Mouse (Mus musculus) forebrain, embryonic 13.5 days (tissue): ENCODE data around the gene Iqgap2. TPM values are rescaled to one million over a fixed set of nuclear protein-coding genes. Genes with fewer than 3 reads are reported as not detected.

Source experiments
- ATAC-seq: fragments of 200-750 bp; cut with Nextera tagmentation; 2 replicates; pipeline ENCODE4 v1.8.0; 2017
- H3K27ac ChIP-seq: fragments of 300-500 bp; sonication (generic); 2 replicates; pipeline ENCODE4 v1.5.1; 2015; ENCODE audit warnings: inconsistent platforms, mild to moderate bottlenecking, moderate library complexity
- H3K27me3 ChIP-seq: fragments of 300-500 bp; sonication (generic); 2 replicates; pipeline ENCODE4 v1.6.1; 2015; ENCODE audit warnings: mild to moderate bottlenecking, inconsistent platforms
- H3K36me3 ChIP-seq: fragments of 300-500 bp; sonication (generic); 2 replicates; pipeline ENCODE4 v1.6.1; 2015; ENCODE audit warnings: mild to moderate bottlenecking, inconsistent platforms; ENCODE audit not compliant: poor library complexity, severe bottlenecking
- H3K4me1 ChIP-seq: fragments of 300-500 bp; sonication (generic); 2 replicates; pipeline ENCODE4 v1.6.1; 2015; ENCODE audit warnings: inconsistent platforms
- H3K4me2 ChIP-seq: fragments of 300-500 bp; sonication (generic); 2 replicates; pipeline ENCODE4 v1.6.1; 2015; ENCODE audit warnings: inconsistent platforms, mild to moderate bottlenecking, moderate library complexity
- H3K4me3 ChIP-seq: fragments of 300-500 bp; sonication (generic); 2 replicates; pipeline ENCODE4 v1.5.1; 2015; ENCODE audit warnings: mild to moderate bottlenecking, inconsistent platforms
- H3K9ac ChIP-seq: fragments of 300-500 bp; sonication (generic); 2 replicates; pipeline ENCODE4 v1.6.1; 2015; ENCODE audit warnings: mild to moderate bottlenecking, inconsistent platforms
- H3K9me3 ChIP-seq: fragments of 300-500 bp; sonication (generic); replicated peaks from 2 replicates; pipeline ENCODE4 v1.6.1; 2016; ENCODE audit warnings: inconsistent platforms
- WGBS: fragments of 180-500 bp; shearing (Covaris S2); methylation state at CpG from one replicate; pipeline ENCODE4 v1.1.7; 2015; 5-methylcytosine and 5-hydroxymethylcytosine counted together
- polyA plus RNA-seq: library from polyadenylated mRNA; unstranded; fragments of >200 nt; fragmentation: Nextera tagmentation; extraction: Ambion mirVana; gene quantifications from 2 replicates; pipeline ENCODE4 v1.2.1, GENCODE M21; 2015

Gene Iqgap2
- polyA plus RNA-seq, 1 experiment from 2014 or later, result 9.1 TPM

DNA sequence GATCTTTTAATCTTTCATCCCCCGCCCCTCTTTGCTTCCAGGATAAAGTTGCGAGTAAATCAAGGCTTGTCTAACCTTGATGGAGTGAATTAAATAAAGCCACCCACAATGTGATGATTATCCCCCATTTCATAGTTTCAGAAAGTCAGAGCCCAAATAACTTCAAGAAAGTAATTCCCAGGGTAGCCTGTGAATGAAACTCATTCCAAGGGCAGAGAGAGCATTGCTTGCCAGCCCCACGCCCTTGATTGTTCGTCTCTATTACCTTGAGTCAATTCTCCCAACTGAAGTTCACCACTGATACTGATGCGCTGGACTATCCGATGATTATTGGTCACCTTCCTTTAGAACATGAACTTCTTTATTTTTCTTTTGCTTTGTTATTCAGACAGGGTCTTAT is 4.8 kb upstream of the Iqgap2 start:
- no peak overlapping the region for H3K4me3 ChIP-seq
- ATAC-seq, result no peak
- no peaks in the 10 kb centered on the region for H3K9me3 ChIP-seq
- H3K4me1 ChIP-seq, result peaks cover 8% of the 10 kb centered on the region
- no peaks in the 10 kb centered on the region for H3K36me3 ChIP-seq
- WGBS, result 89% methylated on average over 6 of the region's 6 CpGs
- no peak overlapping the region for H3K9ac ChIP-seq
- no peak overlapping the region for H3K4me2 ChIP-seq
- H3K27me3 ChIP-seq, result no peaks in the 10 kb centered on the region
- H3K27ac ChIP-seq, result no peak overlapping the region

- Histone ChIP-seq H3K9me3 (no peaks in the 10 kb centered on the region), H3K4me2 (peak overlapping the region; percentile 97; the same call in 1 of the 2 replicates), H3K27ac (no peak overlapping the region), H3K4me1 (peaks cover 22% of the 10 kb centered on the region), H3K9ac (no peak overlapping the region), H3K4me3 (no peak overlapping the region), H3K27me3 (0 out of 2 replicates have a peak, but pooled peaks cover 2% of the 10 kb centered on the region), H3K36me3 (no peaks in the 10 kb centered on the region)
- 90% methylated on average over 4 of the region's 4 CpGs for WGBS
- no peak for ATAC-seq
Measured at GRCm38 (mm10) chr13:95893166-95893565, 1.4 kb upstream of the Iqgap2 start.

- 15% methylated on average over 12 of the region's 12 CpGs for WGBS
- ATAC-seq, result no peak
- 0 out of 2 replicates have a peak overlapping the region, but pooled peaks have one; percentile 48 for H3K27ac ChIP-seq
Measured at GRCm38 (mm10) chr13:95892611-95893145, 956 bp upstream of the Iqgap2 start.

GRCm38 (mm10) chr13:95891926-95892610 is 346 bp upstream of the Iqgap2 start:
- peak overlapping the region; percentile 48 for H3K27ac ChIP-seq
- ATAC-seq, result peak; percentile 86
- 0 out of 2 replicates have a peak, but pooled peaks cover 2% of the 10 kb centered on the region for H3K27me3 ChIP-seq
- H3K9me3 ChIP-seq, result no peaks in the 10 kb centered on the region
- H3K4me2 ChIP-seq, result peak overlapping the region; percentile 97
- peak overlapping the region; percentile 83 for H3K4me3 ChIP-seq
- no peaks in the 10 kb centered on the region for H3K36me3 ChIP-seq
- under 1% methylated on average over 35 of the region's 52 CpGs for WGBS
- H3K9ac ChIP-seq, result peak overlapping the region; percentile 88
- peaks cover 26% of the 10 kb centered on the region for H3K4me1 ChIP-seq

More at GRCm38 (mm10) chr13:95892611-95893145, 956 bp upstream of the Iqgap2 start:
- H3K36me3 ChIP-seq, result no peaks in the 10 kb centered on the region
- H3K4me3 ChIP-seq, result peak overlapping the region; percentile 83
- H3K27me3 ChIP-seq, result 0 out of 2 replicates have a peak, but pooled peaks cover 2% of the 10 kb centered on the region
- no peaks in the 10 kb centered on the region for H3K9me3 ChIP-seq
- H3K4me2 ChIP-seq, result peak overlapping the region; percentile 97
- peaks cover 22% of the 10 kb centered on the region for H3K4me1 ChIP-seq
- H3K9ac ChIP-seq, result peak overlapping the region; percentile 88

DNA sequence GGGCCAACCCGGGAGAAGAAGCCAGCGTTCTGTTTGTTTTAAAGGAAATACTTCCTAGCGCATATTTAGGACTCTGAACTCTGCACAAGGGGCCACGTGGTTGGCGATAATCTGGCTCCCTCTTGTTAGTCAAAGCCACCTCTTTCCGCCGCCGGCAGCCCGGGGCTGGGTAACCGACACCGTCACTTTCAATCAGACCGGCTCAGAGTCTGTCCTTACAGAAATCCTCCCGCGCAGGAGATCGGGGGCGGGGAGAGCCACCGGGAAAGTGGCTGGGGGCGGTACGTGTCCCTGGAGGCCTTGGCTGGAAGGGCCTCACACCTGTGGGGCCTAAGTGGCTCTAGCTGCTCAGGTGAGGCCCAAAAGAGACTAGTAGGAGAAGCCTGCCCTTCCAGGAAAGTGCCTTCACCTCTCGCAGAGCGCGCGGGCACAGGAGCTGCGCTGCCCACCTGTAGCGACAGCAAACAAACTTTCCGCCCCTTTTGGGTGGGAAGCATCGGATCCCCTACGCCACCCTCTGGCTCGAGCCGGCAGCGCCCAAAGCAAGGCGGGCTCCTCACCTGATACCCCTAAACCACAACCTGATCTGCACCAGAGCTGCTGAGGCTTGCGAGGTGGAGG is 761 bp downstream of the Iqgap2 start:
- 0% methylated on average over 33 of the region's 33 CpGs for WGBS
- no peaks in the 10 kb centered on the region for H3K9me3 ChIP-seq
- H3K4me3 ChIP-seq, result peak overlapping the region; percentile 83
- peak overlapping the region; percentile 97 for H3K4me2 ChIP-seq
- H3K36me3 ChIP-seq, result no peaks in the 10 kb centered on the region
- 0 out of 2 replicates have a peak, but pooled peaks cover 2% of the 10 kb centered on the region for H3K27me3 ChIP-seq
- H3K4me1 ChIP-seq, result peaks cover 37% of the 10 kb centered on the region
- ATAC-seq, result peak; percentile 41
- peak overlapping the region; percentile 6 for H3K27ac ChIP-seq
- H3K9ac ChIP-seq, result peak overlapping the region; percentile 88

DNA sequence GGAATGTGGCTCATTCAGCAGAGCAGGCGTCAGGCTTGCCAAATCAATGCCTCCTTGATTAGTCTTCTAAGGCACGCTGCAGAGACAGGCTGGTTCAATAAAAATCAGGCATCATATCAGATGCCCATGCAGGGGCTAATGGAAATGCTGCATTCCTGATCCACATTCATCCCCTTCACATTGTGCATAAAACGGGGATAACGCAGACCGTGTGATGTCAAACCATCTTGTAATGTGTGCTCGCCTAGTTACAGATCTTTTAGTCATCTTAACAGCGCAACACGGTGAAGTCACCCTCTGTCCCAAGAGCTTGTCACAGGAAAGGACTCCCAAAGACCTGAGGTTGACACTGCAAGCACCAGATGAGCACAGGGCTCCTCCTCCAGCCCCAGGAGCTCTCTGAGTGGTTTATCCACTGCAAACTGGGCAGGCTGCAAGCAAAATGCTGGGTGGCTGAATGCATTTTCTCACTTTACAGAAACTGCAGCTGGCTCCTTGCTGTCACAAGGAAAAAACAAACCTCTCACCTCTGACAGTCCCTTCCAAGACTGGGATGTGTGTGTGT is 1.7 kb downstream of the Iqgap2 start:
- Histone ChIP-seq H3K4me1 (peaks cover 38% of the 10 kb centered on the region), H3K9ac (peak overlapping the region; percentile 26; the same call in 1 of the 2 replicates), H3K36me3 (no peaks in the 10 kb centered on the region), H3K9me3 (no peaks in the 10 kb centered on the region), H3K27ac (no peak overlapping the region), H3K4me3 (peak overlapping the region; percentile 83), H3K4me2 (peak overlapping the region; percentile 97), H3K27me3 (0 out of 2 replicates have a peak, but pooled peaks cover 2% of the 10 kb centered on the region)
- ATAC-seq, result no peak
- WGBS, result 20% methylated on average over 8 of the region's 8 CpGs

DNA sequence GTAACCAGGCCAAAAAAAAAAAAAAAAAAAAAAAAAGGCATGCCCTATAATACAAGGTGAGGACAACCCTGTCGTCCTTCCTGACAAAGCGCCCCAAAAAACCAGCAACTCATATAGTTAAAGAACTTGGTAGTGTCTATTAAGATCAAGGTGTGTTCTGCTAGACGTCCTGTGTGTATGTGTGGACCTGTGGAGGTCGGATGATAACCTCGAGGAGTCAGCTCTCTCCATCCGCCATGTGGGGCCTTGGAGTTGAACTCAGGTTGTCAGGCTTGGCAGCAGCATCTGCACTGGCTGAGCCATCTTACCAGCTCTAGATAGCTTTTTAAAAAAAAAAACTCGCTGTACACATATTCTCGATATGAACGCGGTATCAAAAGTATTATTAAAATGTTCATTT is 2.4 kb downstream of the Iqgap2 start:
- Histone ChIP-seq H3K9me3 (no peaks in the 10 kb centered on the region), H3K4me2 (no peak overlapping the region), H3K27me3 (0 out of 2 replicates have a peak, but pooled peaks cover 2% of the 10 kb centered on the region), H3K4me3 (no peak overlapping the region), H3K9ac (no peak overlapping the region), H3K27ac (no peak overlapping the region), H3K4me1 (peaks cover 38% of the 10 kb centered on the region), H3K36me3 (no peaks in the 10 kb centered on the region)
- WGBS, result 91% methylated on average over 10 of the region's 10 CpGs
- ATAC-seq, result no peak

- H3K9ac ChIP-seq, result no peak overlapping the region
- WGBS, result 90% methylated on average over 12 of the region's 12 CpGs
Measured at GRCm38 (mm10) chr13:95888621-95889020, 3.1 kb downstream of the Iqgap2 start.

GRCm38 (mm10) chr13:95888170-95888569 is 3.6 kb downstream of the Iqgap2 start:
- Histone ChIP-seq H3K27me3 (0 out of 2 replicates have a peak, but pooled peaks cover 2% of the 10 kb centered on the region), H3K36me3 (no peaks in the 10 kb centered on the region), H3K9ac (no peak overlapping the region), H3K27ac (no peak overlapping the region), H3K4me2 (no peak overlapping the region), H3K4me3 (no peak overlapping the region), H3K9me3 (no peaks in the 10 kb centered on the region), H3K4me1 (peaks cover 38% of the 10 kb centered on the region)
- WGBS, result 82% methylated on average over 4 of the region's 4 CpGs
- no peak for ATAC-seq

More at GRCm38 (mm10) chr13:95888621-95889020, 3.1 kb downstream of the Iqgap2 start:
- H3K9me3 ChIP-seq, result no peaks in the 10 kb centered on the region
- H3K4me2 ChIP-seq, result no peak overlapping the region
- no peaks in the 10 kb centered on the region for H3K36me3 ChIP-seq
- no peak overlapping the region for H3K27ac ChIP-seq
- no peak overlapping the region for H3K4me3 ChIP-seq
- H3K4me1 ChIP-seq, result peaks cover 38% of the 10 kb centered on the region
- H3K27me3 ChIP-seq, result 0 out of 2 replicates have a peak, but pooled peaks cover 2% of the 10 kb centered on the region
- ATAC-seq, result no peak

DNA sequence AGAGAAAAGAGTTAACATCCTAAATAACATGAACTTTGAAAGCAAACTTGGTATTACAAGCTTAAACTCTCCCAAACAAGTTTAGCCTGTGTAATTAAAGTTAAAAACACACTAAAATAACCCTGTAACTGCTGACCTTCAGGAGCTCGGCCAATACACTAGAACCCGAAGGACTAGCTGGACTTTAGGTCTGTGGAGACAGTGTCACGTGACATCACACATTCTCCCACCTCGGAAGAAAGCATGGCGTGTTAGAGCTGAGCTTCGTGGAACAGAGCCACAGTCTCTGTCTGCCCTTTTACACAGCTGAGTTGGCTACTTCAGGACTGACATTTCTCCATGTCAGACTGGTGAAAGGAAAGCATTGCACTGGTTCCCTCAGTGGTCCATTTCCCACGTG is 4.3 kb downstream of the Iqgap2 start:
- Histone ChIP-seq H3K27ac (no peak overlapping the region), H3K4me3 (no peak overlapping the region), H3K9ac (no peak overlapping the region), H3K9me3 (no peaks in the 10 kb centered on the region), H3K4me1 (peaks cover 32% of the 10 kb centered on the region), H3K27me3 (0 out of 2 replicates have a peak, but pooled peaks cover 2% of the 10 kb centered on the region), H3K4me2 (no peak overlapping the region), H3K36me3 (no peaks in the 10 kb centered on the region)
- 84% methylated on average over 7 of the region's 7 CpGs for WGBS
- no peak for ATAC-seq

- Histone ChIP-seq H3K27ac (no peak overlapping the region), H3K27me3 (no peaks in the 10 kb centered on the region), H3K4me3 (no peak overlapping the region), H3K4me1 (peaks cover 24% of the 10 kb centered on the region), H3K4me2 (no peak overlapping the region), H3K9ac (no peak overlapping the region), H3K9me3 (no peaks in the 10 kb centered on the region), H3K36me3 (no peaks in the 10 kb centered on the region)
- ATAC-seq, result no peak
- WGBS, result 85% methylated on average over 3 of the region's 3 CpGs
Measured at GRCm38 (mm10) chr13:95884455-95884854, 7.3 kb downstream of the Iqgap2 start.

- H3K36me3 ChIP-seq, result no peaks in the 10 kb centered on the region
- no peak overlapping the region for H3K4me3 ChIP-seq
- peaks cover 19% of the 10 kb centered on the region for H3K4me1 ChIP-seq
- H3K4me2 ChIP-seq, result no peak overlapping the region
- H3K27ac ChIP-seq, result no peak overlapping the region
- no peak for ATAC-seq
- no peaks in the 10 kb centered on the region for H3K9me3 ChIP-seq
- no peak overlapping the region for H3K9ac ChIP-seq
- no peaks in the 10 kb centered on the region for H3K27me3 ChIP-seq
- WGBS, result 93% methylated on average over 6 of the region's 6 CpGs
Measured at GRCm38 (mm10) chr13:95882001-95882400, 9.7 kb downstream of the Iqgap2 start.
